Mouse (Mus musculus): ENCODE results near the gene Usp4. TPM values are rescaled to one million over a fixed set of nuclear protein-coding genes. Genes with fewer than 3 reads are reported as not detected.

Gene Usp4
- polyA plus RNA-seq, 1 experiment: 89.4 TPM

GRCm38 (mm10) chr9:108305629-108306520 lies 41.8 kb upstream of the Usp4 start, which contains the start of the genes Rhoa and Tcta:
Gene Rhoa (plus strand): TSS chr9:108306129.
Gene Tcta (minus strand): TSS chr9:108306160.
- Histone ChIP-seq H3K79me2 (ENCODE audit: control insufficient read depth, insufficient read depth) (peaks cover 53% of the 10 kb centered on the region), H3K4me3 (peak within 1 kb of the TSS; percentile 85), H3K36me3 (ENCODE audit: control insufficient read depth, insufficient read depth) (no peaks in the 10 kb centered on the region), H3K4me2 (ENCODE audit: low read depth) (peak within 1 kb of the TSS; percentile 89), H3K27me3 (ENCODE audit: control insufficient read depth, insufficient read depth, insufficient read length) (no peaks in the 10 kb centered on the region), H3ac (ENCODE audit: control insufficient read depth, insufficient read length) (peak within 1 kb of the TSS; percentile 95)
- TF ChIP-seq E2F4 (IDR thresholded peaks at IDR 0.05; ENCODE audit: insufficient read depth): no peak
- TF ChIP-seq REST (IDR thresholded peaks at IDR 0.05; ENCODE audit: insufficient read depth, insufficient read length): no peak
- peak; percentile 14 for TF ChIP-seq SRF (IDR thresholded peaks at IDR 0.05; ENCODE audit: control insufficient read depth, insufficient read length, low read depth)
- peak; percentile 93 for TF ChIP-seq CEBPB (IDR thresholded peaks at IDR 0.05; ENCODE audit: insufficient read depth, poor library complexity, severe bottlenecking)
- peak; percentile 87 for TF ChIP-seq POLR2A (IDR thresholded peaks at IDR 0.05; ENCODE audit: insufficient read length, low read depth)
- peak; percentile 96 for TF ChIP-seq POLR2AphosphoS2 (IDR thresholded peaks at IDR 0.05; ENCODE audit: insufficient read length, low read depth)

- Histone ChIP-seq H3K79me2 (ENCODE audit: control insufficient read depth, insufficient read depth) (peaks cover 60% of the 10 kb centered on the region), H3K36me3 (ENCODE audit: control insufficient read depth, insufficient read depth) (no peaks in the 10 kb centered on the region), H3ac (ENCODE audit: control insufficient read depth, insufficient read length) (peak overlapping the region; percentile 95), H3K27me3 (ENCODE audit: control insufficient read depth, insufficient read depth, insufficient read length) (no peaks in the 10 kb centered on the region), H3K4me2 (ENCODE audit: low read depth) (peak overlapping the region; percentile 89), H3K4me3 (peak overlapping the region; percentile 85)
- TF ChIP-seq SRF (IDR thresholded peaks at IDR 0.05; ENCODE audit: control insufficient read depth, insufficient read length, low read depth) (no peak), POLR2A (IDR thresholded peaks at IDR 0.05; ENCODE audit: insufficient read length, low read depth) (peak; percentile 26), E2F4 (IDR thresholded peaks at IDR 0.05; ENCODE audit: insufficient read depth) (peak; percentile 5)
These were observed 41.1 kb upstream of the Usp4 start for GRCm38 (mm10) chr9:108306571-108306980.

GRCm38 (mm10) chr9:108307021-108307807 lies 40.4 kb upstream of the Usp4 start:
- peak overlapping the region; percentile 95 for H3ac ChIP-seq (ENCODE audit: control insufficient read depth, insufficient read length)
- peaks cover 66% of the 10 kb centered on the region for H3K79me2 ChIP-seq (ENCODE audit: control insufficient read depth, insufficient read depth)
- TF ChIP-seq USF1 (IDR thresholded peaks at IDR 0.05; ENCODE audit: low read depth) (peak; percentile 90), SRF (IDR thresholded peaks at IDR 0.05; ENCODE audit: control insufficient read depth, insufficient read length, low read depth) (no peak), MYOD1 (IDR thresholded peaks at IDR 0.05; ENCODE audit: control insufficient read depth in 1 of 3, insufficient read length in 2 of 3, low read depth in 2 of 3) (no peak), MYOG (IDR thresholded peaks at IDR 0.05; ENCODE audit: control insufficient read depth in 1 of 3, insufficient read depth in 1 of 3, insufficient read length in 2 of 3, low read depth in 2 of 3) (no peak), POLR2AphosphoS2 (IDR thresholded peaks at IDR 0.05; ENCODE audit: insufficient read length, low read depth) (no peak), CEBPB (IDR thresholded peaks at IDR 0.05; ENCODE audit: insufficient read depth, poor library complexity, severe bottlenecking) (no peak), MAX (IDR thresholded peaks at IDR 0.05; ENCODE audit: low read depth) (no peak), TCF3 (IDR thresholded peaks at IDR 0.05; ENCODE audit: insufficient read length, low read depth) (no peak)
- H3K36me3 ChIP-seq (ENCODE audit: control insufficient read depth, insufficient read depth): no peaks in the 10 kb centered on the region
- peak overlapping the region; percentile 85 for H3K4me3 ChIP-seq
- no peaks in the 10 kb centered on the region for H3K27me3 ChIP-seq (ENCODE audit: control insufficient read depth, insufficient read depth, insufficient read length)
- H3K4me2 ChIP-seq (ENCODE audit: low read depth): peak overlapping the region; percentile 89

- no peaks in the 10 kb centered on the region for H3K36me3 ChIP-seq (ENCODE audit: control insufficient read depth, insufficient read depth)
- no peak overlapping the region for H3ac ChIP-seq (ENCODE audit: control insufficient read depth, insufficient read length)
- TF ChIP-seq SRF (IDR thresholded peaks at IDR 0.05; ENCODE audit: control insufficient read depth, insufficient read length, low read depth): no peak
- TF ChIP-seq POLR2AphosphoS2 (IDR thresholded peaks at IDR 0.05; ENCODE audit: insufficient read length, low read depth): no peak
- TF ChIP-seq REST (IDR thresholded peaks at IDR 0.05; ENCODE audit: insufficient read depth, insufficient read length): no peak
- no peak for TF ChIP-seq TCF3 (IDR thresholded peaks at IDR 0.05; ENCODE audit: insufficient read length, low read depth)
- TF ChIP-seq E2F4 (IDR thresholded peaks at IDR 0.05; ENCODE audit: insufficient read depth): no peak
- TF ChIP-seq CEBPB (IDR thresholded peaks at IDR 0.05; ENCODE audit: insufficient read depth, poor library complexity, severe bottlenecking): no peak
- TF ChIP-seq MYOD1 (IDR thresholded peaks at IDR 0.05; ENCODE audit: control insufficient read depth in 1 of 3, insufficient read length in 2 of 3, low read depth in 2 of 3): no peak
- TF ChIP-seq POLR2A (IDR thresholded peaks at IDR 0.05; ENCODE audit: insufficient read length, low read depth): no peak
- TF ChIP-seq TCF12 (IDR thresholded peaks at IDR 0.05; ENCODE audit: insufficient read depth, poor library complexity, severe bottlenecking): no peak
- TF ChIP-seq MAX (IDR thresholded peaks at IDR 0.05; ENCODE audit: low read depth): no peak
- TF ChIP-seq USF1 (IDR thresholded peaks at IDR 0.05; ENCODE audit: low read depth): no peak
- TF ChIP-seq MYOG (IDR thresholded peaks at IDR 0.05; ENCODE audit: control insufficient read depth in 1 of 3, insufficient read depth in 1 of 3, insufficient read length in 2 of 3, low read depth in 2 of 3): no peak
- H3K4me3 ChIP-seq: peak overlapping the region; percentile 85
- H3K4me2 ChIP-seq (ENCODE audit: low read depth): peak overlapping the region; percentile 89
- H3K79me2 ChIP-seq (ENCODE audit: control insufficient read depth, insufficient read depth): peaks cover 76% of the 10 kb centered on the region
- no peaks in the 10 kb centered on the region for H3K27me3 ChIP-seq (ENCODE audit: control insufficient read depth, insufficient read depth, insufficient read length)
These were observed 39.5 kb upstream of the Usp4 start for GRCm38 (mm10) chr9:108308141-108308540.

Measured in myocyte (in vitro differentiated cells).